Mouse (Mus musculus) megakaryocyte, embryonic 14.5 days (primary cell): ENCODE measurements around the gene Rhbdd1.

Experiments
- FLI1 ChIP-seq: IDR thresholded peaks from 2 replicates; pipeline ENCODE4 v1.6.1; 2012; ENCODE audit warnings: low read length, inconsistent platforms, mixed read lengths
- GATA1 ChIP-seq: IDR thresholded peaks from 3 replicates; pipeline ENCODE4 v1.6.1; 2012; ENCODE audit warnings: mixed read lengths, low read length, inconsistent platforms, borderline replicate concordance

DNA sequence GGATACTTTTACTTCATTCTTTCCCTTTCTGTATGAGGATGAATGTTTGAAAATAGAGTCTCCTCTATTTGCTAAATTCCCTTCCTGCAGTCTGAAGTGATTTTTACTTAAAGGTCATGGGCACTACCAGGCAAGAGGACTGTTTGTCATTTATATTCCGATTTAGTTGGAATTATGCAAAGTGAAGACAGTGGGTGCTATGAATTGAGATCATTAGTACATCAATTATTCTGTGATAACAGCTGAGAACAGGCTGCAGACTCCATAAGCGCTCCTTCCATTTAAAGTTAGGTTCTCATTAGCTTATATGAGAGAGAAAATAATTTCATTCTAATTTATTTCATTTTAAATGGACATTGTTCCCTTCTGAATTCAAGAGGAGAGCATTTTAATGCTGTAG is 37.5 kb downstream of the Rhbdd1 start:
- no peak for TF ChIP-seq GATA1
- TF ChIP-seq FLI1: no peak
